Mouse (Mus musculus): ENCODE results near the gene Psmd12. TPM values are rescaled to one million over a fixed set of nuclear protein-coding genes. Genes with fewer than 3 reads are reported as not detected.
"Not testable (repeated sequence)": the region's sequence is repeated elsewhere in the genome, so short reads cannot be mapped to it uniquely, and the experiment has no call there.

The Psmd12 gene
- total RNA-seq, 4 experiments from 2014 or later: 64.0 to 75.5 (median 73.6) TPM

GRCm38 (mm10) chr11:107459828-107460227, 19.5 kb upstream of the Psmd12 start:
- no peak for DNase-seq (ENCODE audit: low spot score in 2 of 2)

DNA sequence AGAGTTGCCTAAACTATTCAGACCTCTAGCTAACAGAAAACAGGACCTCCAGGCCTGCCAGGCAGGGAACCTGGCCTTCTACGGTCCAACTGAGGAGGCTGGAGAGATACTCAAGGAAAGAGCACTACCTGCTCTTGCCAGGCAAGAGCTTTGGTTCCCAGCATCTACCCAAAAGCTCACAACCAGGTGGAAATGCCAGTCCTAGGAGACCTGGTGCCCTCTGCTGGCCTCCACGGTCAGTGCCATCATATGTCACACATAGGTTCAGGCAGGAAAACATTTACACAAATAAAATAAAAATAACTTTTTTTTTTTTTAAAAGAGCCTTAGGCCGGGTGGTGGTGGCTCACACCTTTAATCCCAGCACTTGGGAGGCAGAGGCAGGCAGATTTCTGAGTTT, 16.8 kb upstream of the Psmd12 start:
- no peak for DNase-seq (ENCODE audit: low spot score in 2 of 2)

- DNase-seq (ENCODE audit: low spot score in 2 of 2): no peak
Observed at GRCm38 (mm10) chr11:107463251-107463681, 16.0 kb upstream of the Psmd12 start.

DNA sequence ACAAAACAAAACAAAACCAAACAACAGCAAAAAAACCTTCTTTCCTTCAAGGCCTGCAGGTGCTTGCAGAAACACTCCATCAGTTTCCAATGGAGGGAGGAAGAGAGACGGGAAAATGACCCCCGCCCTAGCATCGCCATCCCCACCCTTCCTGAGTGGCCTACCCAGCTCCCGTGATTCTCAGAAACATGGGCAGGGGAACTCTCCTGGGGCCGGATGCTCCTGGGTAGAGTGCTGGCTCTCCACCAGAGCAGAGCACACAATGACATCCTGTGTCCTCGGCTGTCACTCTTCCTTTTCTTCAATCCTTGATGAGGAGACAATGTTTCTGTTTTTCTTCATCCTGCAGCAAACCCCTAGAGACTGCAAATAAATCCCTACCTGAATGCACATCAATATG, 15.1 kb upstream of the Psmd12 start:
- DNase-seq (ENCODE audit: low spot score in 2 of 2): no peak

DNA sequence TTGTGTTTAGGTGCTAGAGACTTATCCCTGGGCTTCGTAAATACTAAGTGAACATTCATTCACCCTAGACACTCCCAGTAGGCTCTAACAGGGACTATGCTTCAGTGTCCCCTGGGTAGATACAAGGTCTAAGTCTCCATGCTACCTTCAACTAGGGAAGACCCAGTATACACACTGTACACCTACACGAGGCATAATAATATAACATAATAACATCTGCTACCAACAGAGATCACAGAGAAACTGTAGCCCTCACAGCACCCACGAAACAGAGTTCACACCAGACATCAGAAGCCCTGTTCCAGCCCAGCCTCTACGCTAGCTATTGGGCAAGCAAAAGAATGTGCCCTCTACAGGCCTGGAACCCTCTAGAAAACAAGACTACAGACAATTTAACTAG, 14.2 kb upstream of the Psmd12 start:
- no peak for DNase-seq (ENCODE audit: low spot score in 2 of 2)

DNA sequence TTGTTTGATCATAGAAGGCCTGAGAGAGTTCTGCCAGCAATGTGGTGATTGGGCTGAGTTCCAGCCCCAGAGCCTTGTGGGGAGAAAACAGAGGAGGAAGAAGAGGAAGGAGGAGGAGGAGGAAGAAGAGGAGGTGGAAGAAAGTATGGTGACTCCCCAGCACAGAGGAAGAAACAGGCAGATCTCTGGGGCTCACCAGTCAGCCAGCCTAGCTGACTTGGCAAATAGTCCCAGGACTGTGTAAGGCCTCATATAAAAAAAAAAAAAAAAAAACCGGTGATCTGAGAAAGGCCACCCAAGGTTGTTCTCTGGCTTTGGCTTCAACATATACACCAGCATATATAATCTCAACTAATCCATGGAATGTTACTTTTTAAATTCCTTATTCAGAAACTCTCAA, 13.3 kb upstream of the Psmd12 start:
- no peak for DNase-seq (ENCODE audit: low spot score in 2 of 2)

DNA sequence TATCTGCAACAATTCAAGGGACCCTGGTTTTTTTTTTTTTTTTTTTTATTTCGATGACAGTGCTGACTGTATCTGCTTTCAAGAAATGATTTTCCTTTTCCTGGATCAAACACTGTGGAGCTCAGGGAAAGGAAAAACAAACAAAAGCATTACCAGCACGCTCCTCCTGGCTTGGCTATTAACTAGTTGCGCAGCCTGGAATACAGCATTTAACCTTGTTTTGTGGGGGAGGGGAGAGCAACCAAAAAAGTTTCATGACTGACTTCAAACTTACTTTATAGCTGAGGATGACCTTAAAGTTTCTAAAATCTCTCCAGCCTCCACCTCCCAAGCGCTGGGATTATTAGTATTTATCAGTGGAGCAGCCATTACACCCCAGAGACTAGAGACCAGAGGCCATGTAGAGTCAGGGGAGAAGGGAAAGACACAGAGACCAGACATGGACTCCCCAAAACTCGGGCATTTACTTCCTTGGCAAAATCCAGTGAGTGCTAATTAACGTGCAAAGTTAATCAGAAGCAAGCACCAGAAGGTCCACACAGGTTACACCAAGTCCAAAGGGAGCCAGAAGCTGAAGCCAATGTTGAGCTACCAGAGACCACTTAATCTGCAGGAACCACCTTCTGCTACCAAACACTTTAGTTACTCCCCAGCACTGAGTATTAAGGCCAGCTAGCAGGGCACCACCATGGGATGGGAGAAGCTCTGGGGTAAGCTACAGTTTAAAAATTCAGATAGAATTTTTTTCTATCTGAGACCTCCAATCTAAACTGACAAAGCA, 12.5 kb upstream of the Psmd12 start:
- no peak for DNase-seq (ENCODE audit: low spot score in 2 of 2)

GRCm38 (mm10) chr11:107468252-107469030, 10.8 kb upstream of the Psmd12 start:
- no peak for DNase-seq (ENCODE audit: low spot score in 2 of 2)

- DNase-seq (ENCODE audit: low spot score in 2 of 2): peak; percentile 50 to 68
Observed at GRCm38 (mm10) chr11:107469031-107469522, 10.2 kb upstream of the Psmd12 start.

DNA sequence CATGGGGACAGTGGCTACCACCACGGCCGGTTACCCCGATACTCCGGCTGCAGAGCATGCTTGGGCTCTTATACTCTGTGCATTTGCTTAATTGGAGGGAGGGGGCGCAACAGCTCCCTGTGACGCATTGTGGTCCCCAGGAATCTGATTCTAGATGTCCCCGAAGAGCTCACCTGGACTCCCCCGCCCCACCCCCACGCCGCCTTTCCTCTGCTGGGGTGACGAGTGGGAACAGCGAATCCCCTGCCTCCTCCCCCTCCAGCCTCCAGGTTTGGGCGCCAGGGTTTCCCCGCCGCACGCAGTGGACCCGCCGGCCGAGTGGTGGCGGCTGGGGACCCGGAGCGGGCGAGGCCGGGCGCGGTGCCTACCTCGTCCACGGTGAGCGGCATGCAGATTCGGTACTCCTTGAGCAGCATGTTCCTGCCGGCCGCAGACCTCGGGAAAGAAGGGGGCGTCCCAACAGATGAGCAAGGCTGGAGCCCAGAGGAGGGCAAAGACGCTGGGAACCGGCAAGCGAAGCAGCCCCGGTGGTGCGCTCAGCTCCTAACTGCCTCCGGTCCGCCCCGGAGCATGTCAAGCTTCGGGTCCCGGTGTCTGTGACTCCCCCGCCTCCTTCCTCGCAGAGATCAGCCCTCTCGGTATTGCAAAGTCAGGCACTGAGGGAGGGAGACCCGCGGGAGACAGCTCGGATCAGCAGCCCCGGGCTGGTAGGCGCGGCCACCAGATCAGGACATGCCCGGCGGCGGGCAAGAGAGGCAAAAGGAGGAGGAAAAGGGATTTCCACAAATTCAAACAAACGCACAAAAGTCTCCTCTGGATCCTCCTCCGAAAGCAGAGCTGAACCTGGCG, 9.5 kb upstream of the Psmd12 start:
- DNase-seq (ENCODE audit: low spot score in 2 of 2): peak; percentile 39 to 40

DNA sequence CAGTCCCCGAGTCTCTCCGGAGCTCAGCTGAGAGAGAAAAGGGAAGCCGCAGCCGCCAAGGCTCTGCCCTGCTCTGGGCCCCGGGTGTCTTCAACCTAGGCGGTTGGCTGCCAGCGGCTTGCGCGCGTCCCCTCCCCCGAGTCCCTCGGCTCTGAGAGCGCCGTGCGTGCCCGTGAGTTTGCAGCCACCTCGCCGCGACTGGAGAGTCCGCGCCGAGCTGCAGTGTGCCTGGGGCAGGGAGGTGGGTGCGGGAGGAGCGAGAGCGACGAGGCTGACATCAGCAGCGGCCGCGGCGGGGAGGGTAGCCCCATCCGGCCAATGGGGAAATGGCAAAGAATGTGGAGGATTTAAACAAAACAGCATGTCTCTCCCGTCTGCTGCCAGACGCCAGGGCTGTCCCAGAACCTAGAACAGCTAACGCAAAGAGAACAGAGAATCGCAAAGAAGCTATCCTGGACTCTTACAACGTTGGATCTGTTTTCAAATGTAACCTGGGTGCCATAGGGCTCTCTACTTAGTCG, 8.7 kb upstream of the Psmd12 start, which contains the start of gene Pitpnc1:
TSS of gene Pitpnc1 (minus strand) at position 179 of the 521 bp plus-strand sequence.
- peak; percentile 72 to 77 for DNase-seq (ENCODE audit: low spot score in 2 of 2)

DNA sequence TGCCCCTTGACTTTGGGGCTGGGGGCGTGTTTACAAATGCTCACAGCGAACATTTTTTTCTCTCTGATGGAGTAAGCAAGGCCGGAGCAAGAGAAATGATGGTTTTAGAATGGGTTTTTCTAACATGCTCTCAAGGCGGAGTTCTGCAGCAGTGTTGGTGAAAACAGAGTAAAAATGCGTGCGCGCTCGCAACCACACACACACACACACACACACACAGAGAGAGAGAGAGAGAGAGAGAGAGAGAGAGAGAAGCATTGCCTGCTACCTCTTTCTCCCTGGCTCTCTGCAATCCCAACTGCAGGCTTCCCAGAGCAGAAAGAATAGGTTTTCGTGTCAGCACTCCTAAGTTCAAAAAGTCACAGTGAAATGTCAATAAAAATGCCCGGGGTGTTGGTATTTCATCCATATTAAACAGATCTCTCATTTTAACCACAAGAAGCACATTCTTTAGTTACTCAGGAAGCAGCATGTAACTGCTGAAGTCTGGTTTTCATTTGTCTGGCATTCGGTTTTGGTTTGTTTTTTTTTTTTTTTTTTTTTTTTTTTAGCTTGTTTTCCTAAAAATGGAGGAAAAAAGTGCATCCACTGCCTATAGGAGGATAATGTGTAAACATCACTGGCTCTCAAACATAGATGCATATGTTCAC, 8.1 kb upstream of the Psmd12 start:
- DNase-seq (ENCODE audit: low spot score in 2 of 2): no peak

DNA sequence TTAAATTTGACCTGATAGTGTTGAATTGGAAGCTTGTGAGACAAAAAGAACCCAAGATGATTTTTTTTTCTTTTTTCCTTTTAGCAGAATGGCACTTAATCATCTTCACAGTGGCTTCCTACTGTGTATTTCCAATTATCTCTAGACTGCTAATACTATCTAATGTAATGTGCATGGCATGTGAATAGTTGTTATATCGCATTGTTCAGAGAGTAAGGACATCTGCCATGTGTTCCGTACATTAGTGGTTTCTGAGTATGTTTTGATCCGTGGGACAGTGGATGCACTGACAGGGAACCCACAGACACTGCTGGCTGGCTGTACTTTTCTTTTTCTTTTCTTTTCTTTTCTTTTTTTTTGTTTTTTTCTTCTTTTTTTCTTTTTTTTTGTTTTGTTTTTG, 7.0 kb upstream of the Psmd12 start:
- DNase-seq (ENCODE audit: low spot score in 2 of 2): no peak

DNA sequence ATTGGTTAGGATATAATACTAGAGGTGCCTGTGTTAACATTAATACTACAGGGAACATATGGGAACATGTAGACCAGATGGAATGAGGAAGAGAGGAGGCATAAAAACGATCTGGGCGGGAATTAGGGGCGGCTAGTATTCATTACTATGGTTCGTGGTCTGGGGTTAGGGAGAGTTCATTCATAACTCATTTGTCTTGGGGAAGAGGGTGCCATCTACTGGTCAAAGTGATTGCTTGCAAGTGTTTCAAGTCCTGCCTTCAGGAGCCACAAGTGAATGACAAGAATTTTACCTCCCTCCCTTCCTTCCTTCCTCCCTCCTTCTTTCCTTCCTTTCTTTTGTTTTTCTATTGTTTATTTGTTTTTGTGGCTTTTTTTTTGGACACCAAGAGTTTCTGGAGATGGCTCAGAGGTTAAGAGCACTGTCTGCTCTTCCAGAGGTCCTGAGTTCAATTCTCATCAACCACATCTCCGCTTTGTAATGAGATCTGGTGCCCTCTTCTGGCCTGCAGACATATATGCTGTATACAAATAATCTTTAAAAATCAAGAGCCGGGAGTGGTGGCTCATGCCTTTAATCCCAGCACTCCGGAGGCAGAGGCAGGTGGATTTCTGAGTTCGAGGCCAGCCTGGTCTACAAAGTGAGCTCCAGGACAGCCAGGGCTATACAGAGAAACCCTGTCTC, 6.0 kb upstream of the Psmd12 start:
- DNase-seq (ENCODE audit: low spot score in 2 of 2): peak in 1 of 2 experiments; percentile 46

GRCm38 (mm10) chr11:107479862-107480203, 549 bp downstream of the Psmd12 start:
- DNase-seq (ENCODE audit: low spot score in 2 of 2): no peak

GRCm38 (mm10) chr11:107484341-107484740, 5.1 kb downstream of the Psmd12 start:
- DNase-seq (ENCODE audit: low spot score in 2 of 2): no peak

- no peak for DNase-seq (ENCODE audit: low spot score in 2 of 2)
Observed at GRCm38 (mm10) chr11:107502801-107503200, 23.5 kb downstream of the Psmd12 start.

DNA sequence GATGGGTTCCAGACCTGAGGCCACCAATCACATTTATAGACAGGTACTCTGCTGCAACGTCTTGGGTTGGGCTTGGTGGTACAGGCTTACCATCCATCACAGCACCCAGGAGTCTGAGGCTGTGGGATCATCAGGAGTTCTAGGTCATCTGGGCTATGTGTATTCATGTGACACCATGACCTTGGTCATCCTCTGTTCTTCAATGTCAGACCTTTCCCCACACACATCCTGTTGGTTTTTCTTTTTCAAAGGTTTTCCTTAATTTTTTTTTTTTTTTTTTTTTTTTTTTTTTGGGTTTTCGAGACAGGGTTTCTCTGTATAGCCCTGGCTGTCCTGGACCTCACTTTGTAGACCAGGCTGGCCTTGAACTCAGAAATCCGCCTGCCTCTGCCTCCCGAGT, 25.1 kb downstream of the Psmd12 start:
- DNase-seq (ENCODE audit: low spot score in 2 of 2): not testable (repeated sequence)

DNA sequence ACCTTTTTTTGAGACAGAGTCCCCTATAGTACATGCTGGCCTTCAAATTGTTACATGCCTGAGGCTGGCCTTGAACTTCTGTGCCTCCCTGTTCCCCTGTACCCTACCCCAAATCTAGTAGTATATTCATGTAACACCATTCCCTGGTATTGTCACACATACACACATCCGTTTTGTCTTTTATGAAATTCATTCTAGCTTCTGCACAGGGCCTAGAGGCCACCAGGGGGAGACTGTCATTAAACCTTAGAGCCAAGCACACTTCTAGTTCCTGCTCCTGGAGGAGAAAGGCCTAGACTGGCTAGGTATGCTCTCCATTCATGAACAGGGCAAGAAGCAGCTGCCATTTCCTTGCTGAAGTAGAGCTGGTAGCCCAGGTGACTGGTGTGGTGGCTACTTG, 27.0 kb downstream of the Psmd12 start:
- no peak for DNase-seq (ENCODE audit: low spot score in 2 of 2)

GRCm38 (mm10) chr11:107509631-107510338, 30.5 kb downstream of the Psmd12 start:
- no peak for DNase-seq (ENCODE audit: low spot score in 2 of 2)
